Mouse (Mus musculus): ENCODE results near the gene Snurf. TPM values are rescaled to one million over a fixed set of nuclear protein-coding genes. Genes with fewer than 3 reads are reported as not detected.

Gene Snurf
- polyA plus RNA-seq (2015; fragmentation: Nextera tagmentation; extraction: Ambion mirVana): 2.4 and 4.2 TPM in 2 replicates

DNA sequence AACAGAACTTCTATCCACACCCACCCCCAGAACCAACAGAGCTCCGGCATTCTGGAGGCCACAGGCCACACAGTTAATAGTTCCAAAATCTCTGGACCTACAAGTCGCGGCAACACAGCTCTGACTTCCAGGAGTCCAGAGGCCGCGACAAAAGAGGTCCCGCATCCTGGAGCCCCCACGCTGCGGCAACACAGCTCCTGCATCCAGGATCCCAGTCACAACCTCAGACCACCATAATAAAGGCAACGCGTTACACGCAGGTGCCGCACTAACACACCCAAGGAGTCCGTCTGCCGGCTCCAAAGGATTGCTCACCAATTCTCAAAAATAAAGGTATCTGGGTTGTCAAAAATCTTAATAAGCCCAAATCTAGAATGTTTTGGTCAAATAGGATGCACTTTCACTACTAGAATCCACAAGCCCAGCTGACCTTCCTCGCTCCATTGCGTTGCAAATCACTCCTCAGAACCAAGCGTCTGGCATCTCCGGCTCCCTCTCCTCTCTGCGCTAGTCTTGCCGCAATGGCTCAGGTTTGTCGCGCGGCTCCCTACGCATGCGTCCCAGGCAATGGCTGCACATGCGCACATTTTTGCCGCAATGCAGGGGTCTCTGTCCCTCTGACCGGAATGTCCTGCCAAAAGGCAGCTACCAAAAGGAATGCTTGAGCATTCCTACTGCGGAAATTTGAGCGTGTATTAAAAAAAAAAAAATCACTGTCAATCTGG lies at the start of gene Snurf, which contains the start of gene Gm38393:
TSS of gene Snurf (minus strand) at position 444 of the 725 bp plus-strand sequence.
TSS of gene Gm38393 (minus strand) at position 459 of the 725 bp plus-strand sequence.
- WGBS (ENCODE audit: insufficient replicate concordance): 47% methylated on average over 30 of the region's 30 CpGs
- Histone ChIP-seq H3K9ac (no peak within 1 kb of the TSS), H3K36me3 (replicated peaks) (no peaks in the 10 kb centered on the region), H3K27me3 (no peaks in the 10 kb centered on the region), H3K9me3 (replicated peaks) (no peaks in the 10 kb centered on the region), H3K4me3 (replicated peaks) (peak within 1 kb of the TSS; percentile 55), H3K4me1 (replicated peaks) (no peaks in the 10 kb centered on the region), H3K4me2 (peak within 1 kb of the TSS; percentile 64), H3K27ac (replicated peaks) (no peak within 1 kb of the TSS)
- ATAC-seq (ENCODE audit: insufficient read depth): no peak

GRCm38 (mm10) chr7:60047481-60048201 lies 42.8 kb upstream of the Snurf start:
- H3K27ac ChIP-seq (replicated peaks): no peak overlapping the region
- no peak for ATAC-seq (ENCODE audit: insufficient read depth)
- H3K4me3 ChIP-seq (replicated peaks): no peak overlapping the region
- H3K36me3 ChIP-seq (replicated peaks): no peaks in the 10 kb centered on the region
- WGBS (ENCODE audit: insufficient replicate concordance): 59% methylated on average over 6 of the region's 6 CpGs
- H3K9me3 ChIP-seq (replicated peaks): no peaks in the 10 kb centered on the region
- H3K4me1 ChIP-seq (replicated peaks): no peaks in the 10 kb centered on the region
- H3K4me2 ChIP-seq: no peak overlapping the region
- no peak overlapping the region for H3K9ac ChIP-seq
- no peaks in the 10 kb centered on the region for H3K27me3 ChIP-seq

DNA sequence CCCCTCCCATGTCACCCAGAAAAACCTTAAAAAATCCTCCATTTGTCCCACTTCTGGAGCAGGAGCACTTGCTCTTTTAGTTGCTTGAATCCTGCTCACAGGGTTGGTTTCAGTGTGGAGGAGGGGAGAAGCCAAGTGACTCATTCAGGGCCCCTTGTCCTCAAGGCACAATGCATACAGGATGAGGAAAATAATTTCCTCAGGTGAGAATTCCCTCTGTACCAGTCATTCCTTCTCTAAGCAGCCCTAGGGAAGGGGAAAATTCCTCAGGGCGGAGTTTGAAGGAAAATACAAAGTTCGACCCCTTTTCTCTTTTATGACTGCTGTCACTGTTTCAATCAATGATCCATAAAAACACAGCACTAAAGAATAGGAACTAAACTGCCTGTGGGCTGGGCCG lies 8.3 kb upstream of the Snurf start:
- no peak for ATAC-seq (ENCODE audit: insufficient read depth)
- H3K27ac ChIP-seq (replicated peaks): no peak overlapping the region
- H3K36me3 ChIP-seq (replicated peaks): no peaks in the 10 kb centered on the region
- H3K27me3 ChIP-seq: no peaks in the 10 kb centered on the region
- H3K9ac ChIP-seq: no peak overlapping the region
- no peaks in the 10 kb centered on the region for H3K4me1 ChIP-seq (replicated peaks)
- no peaks in the 10 kb centered on the region for H3K9me3 ChIP-seq (replicated peaks)
- no peak overlapping the region for H3K4me3 ChIP-seq (replicated peaks)
- WGBS (ENCODE audit: insufficient replicate concordance): 47% methylated on average over 3 of the region's 3 CpGs
- no peak overlapping the region for H3K4me2 ChIP-seq

DNA sequence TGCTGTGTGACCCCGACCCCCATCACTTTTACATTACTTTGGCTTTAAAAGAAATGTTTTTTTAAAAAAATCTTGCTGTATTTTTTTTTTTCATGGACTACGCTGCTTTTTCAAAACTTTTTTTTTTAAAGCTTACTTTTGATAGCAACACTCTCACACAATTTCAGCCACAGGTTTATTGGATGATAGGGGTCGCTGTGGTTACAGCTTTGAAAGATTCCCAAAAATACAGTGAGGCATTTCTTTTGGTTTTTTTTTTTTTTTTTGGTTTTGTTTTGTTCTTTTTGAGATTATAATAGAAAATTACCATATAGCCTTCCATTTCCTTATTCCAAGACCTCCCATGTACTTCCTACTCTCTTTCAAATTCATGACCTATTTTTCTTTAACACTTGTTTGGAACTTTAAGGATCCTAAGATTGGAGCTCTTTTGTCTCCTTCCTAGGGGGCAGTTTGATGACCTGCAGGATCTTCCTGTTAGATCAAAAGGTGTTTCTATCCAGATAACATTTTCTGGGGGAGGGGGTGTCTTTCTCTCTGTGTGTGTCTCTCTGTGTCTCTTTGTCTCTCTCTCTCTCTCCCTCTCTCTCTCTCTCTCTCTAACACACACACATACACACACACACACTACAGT lies 3.0 kb upstream of the Snurf start:
- Histone ChIP-seq H3K4me2 (no peak overlapping the region), H3K4me3 (replicated peaks) (no peak overlapping the region), H3K27me3 (no peaks in the 10 kb centered on the region), H3K36me3 (replicated peaks) (no peaks in the 10 kb centered on the region), H3K9ac (no peak overlapping the region), H3K27ac (replicated peaks) (no peak overlapping the region), H3K4me1 (replicated peaks) (no peaks in the 10 kb centered on the region), H3K9me3 (replicated peaks) (no peaks in the 10 kb centered on the region)
- 38% methylated on average over 3 of the region's 3 CpGs for WGBS (ENCODE audit: insufficient replicate concordance)
- ATAC-seq (ENCODE audit: insufficient read depth): no peak

DNA sequence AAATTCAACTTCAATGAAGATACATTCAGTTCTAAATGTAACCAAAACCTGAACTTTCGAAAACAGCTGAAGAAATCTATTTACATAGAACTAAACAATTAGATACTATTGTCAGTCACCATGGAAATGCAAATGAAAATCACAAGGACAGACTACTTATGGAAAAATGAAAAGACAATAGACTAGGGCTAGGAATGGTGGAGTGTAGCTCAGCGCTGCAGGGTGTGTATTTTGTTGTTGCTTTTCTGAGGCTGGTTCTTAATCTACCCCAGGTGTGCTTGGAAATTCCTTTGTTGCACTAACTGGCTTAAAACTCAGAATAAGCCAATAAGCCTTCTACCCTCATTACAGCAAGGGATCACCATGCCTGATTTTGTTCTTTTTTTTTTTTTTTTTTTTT lies 1.4 kb upstream of the Snurf start:
- no peaks in the 10 kb centered on the region for H3K27me3 ChIP-seq
- H3K36me3 ChIP-seq (replicated peaks): no peaks in the 10 kb centered on the region
- ATAC-seq (ENCODE audit: insufficient read depth): no peak
- H3K4me1 ChIP-seq (replicated peaks): no peaks in the 10 kb centered on the region
- H3K9me3 ChIP-seq (replicated peaks): no peaks in the 10 kb centered on the region
- H3K9ac ChIP-seq: no peak overlapping the region
- no peak overlapping the region for H3K4me2 ChIP-seq
- H3K4me3 ChIP-seq (replicated peaks): no peak overlapping the region
- WGBS (ENCODE audit: insufficient replicate concordance): 45% methylated on average over 2 of the region's 2 CpGs
- H3K27ac ChIP-seq (replicated peaks): no peak overlapping the region

DNA sequence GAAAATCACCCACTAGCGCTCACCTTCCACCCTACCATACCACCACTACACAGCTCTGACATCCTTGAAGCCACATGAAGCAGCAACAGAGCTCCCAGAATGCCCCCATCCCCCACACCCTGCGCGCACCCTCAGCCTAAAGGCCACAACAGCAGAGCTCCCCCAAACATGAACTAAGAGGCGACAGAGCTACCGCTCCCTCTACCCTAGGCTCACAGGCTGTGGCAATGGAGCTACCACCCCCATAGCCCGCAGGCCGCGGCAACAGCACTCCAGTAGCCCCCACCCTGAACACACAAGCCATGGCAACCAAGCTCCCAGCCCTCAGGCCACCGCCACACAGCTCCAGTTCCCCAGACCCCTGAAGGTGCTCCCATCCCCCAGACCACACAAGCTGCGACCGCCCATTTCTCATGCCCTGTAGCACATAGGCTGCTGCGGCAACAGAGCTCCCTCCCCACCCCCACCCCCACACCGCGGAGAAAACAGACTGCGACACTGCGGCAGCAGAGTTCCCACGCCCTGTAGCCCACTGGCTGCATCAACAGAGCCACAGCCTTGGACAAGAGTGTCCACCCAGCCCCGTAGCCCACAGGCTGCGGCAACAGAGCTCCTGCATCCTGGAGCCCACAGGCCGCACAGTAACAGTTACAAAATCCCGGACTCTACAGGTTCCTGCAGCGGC lies 786 bp downstream of the Snurf start:
- Histone ChIP-seq H3K27me3 (no peaks in the 10 kb centered on the region), H3K9me3 (replicated peaks) (no peaks in the 10 kb centered on the region), H3K4me3 (replicated peaks) (peak overlapping the region; percentile 55), H3K9ac (no peak overlapping the region), H3K27ac (replicated peaks) (no peak overlapping the region), H3K4me2 (peak overlapping the region; percentile 64), H3K36me3 (replicated peaks) (no peaks in the 10 kb centered on the region), H3K4me1 (replicated peaks) (no peaks in the 10 kb centered on the region)
- peak; percentile 51 for ATAC-seq (ENCODE audit: insufficient read depth)
- WGBS (ENCODE audit: insufficient replicate concordance): 40% methylated on average over 22 of the region's 22 CpGs

DNA sequence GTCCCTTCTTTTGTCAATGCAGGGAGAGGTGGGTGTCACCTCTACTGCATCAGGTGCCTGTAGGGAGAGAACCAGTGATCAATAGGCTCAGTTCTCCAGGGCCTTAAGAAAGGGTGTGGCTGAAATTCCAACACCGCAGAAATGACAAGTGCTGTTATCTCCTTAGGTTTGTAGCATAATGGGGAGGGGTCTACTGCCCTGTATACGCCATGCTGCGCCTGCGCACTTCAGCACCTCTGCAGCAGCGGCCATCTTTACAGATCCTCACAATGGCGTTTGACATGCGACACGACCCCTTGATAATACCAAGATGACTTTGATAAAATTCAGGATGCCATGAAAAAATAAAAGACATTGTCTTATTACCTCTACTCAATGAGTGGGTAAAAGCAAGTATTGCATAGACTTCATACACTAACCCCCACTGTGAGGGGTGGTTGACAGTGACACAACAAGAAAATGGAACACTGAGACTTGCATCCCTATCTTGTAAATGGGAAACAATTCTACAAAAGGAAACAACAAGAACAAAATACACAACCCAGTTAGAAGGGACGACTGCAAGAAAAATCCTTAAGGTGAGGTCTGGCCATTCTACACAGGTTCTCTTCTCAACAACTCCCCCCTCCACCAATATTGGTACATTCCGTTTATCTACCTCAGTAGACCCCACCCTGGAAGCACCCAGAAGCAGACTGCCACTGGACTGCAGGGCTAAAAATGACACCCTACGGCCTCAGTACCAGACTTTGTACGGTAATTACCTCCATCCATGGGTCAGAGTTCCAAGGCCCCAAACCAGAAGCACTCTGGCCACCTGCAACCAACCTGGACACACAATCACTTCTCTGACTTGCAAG lies 1.6 kb downstream of the Snurf start:
- H3K9ac ChIP-seq: no peak overlapping the region
- H3K4me3 ChIP-seq (replicated peaks): peak overlapping the region; percentile 55
- WGBS (ENCODE audit: insufficient replicate concordance): 57% methylated on average over 12 of the region's 12 CpGs
- no peaks in the 10 kb centered on the region for H3K36me3 ChIP-seq (replicated peaks)
- no peak overlapping the region for H3K27ac ChIP-seq (replicated peaks)
- H3K4me1 ChIP-seq (replicated peaks): no peaks in the 10 kb centered on the region
- H3K27me3 ChIP-seq: no peaks in the 10 kb centered on the region
- ATAC-seq (ENCODE audit: insufficient read depth): peak; percentile 28; the same call in 1 of the 2 replicates
- peak overlapping the region; percentile 64 for H3K4me2 ChIP-seq
- no peaks in the 10 kb centered on the region for H3K9me3 ChIP-seq (replicated peaks)

DNA sequence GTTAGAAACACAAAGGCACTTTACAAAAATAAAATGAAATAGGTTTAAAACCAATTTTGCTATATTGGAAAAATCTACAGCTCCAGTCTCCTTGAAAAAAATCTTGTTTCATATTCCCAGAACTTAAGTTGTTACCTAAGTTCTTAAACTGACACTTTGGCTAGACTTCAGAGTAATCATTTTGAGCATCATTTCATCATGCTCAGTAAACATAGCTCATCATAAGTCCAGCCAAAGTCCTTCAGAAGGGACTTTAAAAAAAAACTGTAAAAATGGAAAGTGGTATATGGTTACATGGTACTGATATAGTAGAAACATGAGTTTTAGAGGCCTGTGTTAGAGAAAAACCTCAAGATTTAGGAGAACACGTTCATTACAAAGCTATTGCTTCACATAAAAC lies 26.2 kb downstream of the Snurf start:
- H3K27me3 ChIP-seq: no peaks in the 10 kb centered on the region
- H3K4me2 ChIP-seq: no peak overlapping the region
- H3K27ac ChIP-seq (replicated peaks): no peak overlapping the region
- no peaks in the 10 kb centered on the region for H3K36me3 ChIP-seq (replicated peaks)
- H3K9me3 ChIP-seq (replicated peaks): no peaks in the 10 kb centered on the region
- 35% methylated on average over 1 of the region's 1 CpGs for WGBS (ENCODE audit: insufficient replicate concordance)
- H3K4me1 ChIP-seq (replicated peaks): no peaks in the 10 kb centered on the region
- no peak overlapping the region for H3K4me3 ChIP-seq (replicated peaks)
- H3K9ac ChIP-seq: no peak overlapping the region
- ATAC-seq (ENCODE audit: insufficient read depth): no peak
